Mouse (Mus musculus) right cerebral cortex, postnatal 4 days (tissue): ENCODE measurements around the gene Gcsam.

Experiments used
- DNase-seq: peaks from one replicate; pipeline ENCODE4 v3.0.0-alpha.2; 2022

Gene Gcsam

DNA sequence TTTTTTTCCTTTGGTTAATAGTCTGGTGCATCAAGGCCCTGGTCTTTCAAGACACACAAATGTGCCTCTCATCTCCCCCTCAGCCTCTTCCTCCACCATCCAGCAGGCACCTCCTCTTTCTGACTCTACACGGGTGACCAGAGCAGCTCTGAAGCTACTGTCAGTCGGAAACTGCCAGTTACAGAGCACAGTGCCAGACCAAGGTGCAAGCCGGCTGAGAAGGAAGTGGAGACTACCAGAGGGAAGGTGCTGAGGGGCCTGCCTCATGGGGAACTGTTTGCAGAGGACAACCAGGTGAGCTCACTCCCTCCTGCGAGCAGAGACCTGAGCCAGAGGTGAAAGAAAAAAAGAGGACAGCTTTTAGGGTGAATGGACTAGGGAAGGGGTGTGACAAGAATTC lies at the start of gene Gcsam:
Gene Gcsam (plus strand): TSS at position 114 of the 400 bp plus-strand sequence.
- DNase-seq: no peak

DNA sequence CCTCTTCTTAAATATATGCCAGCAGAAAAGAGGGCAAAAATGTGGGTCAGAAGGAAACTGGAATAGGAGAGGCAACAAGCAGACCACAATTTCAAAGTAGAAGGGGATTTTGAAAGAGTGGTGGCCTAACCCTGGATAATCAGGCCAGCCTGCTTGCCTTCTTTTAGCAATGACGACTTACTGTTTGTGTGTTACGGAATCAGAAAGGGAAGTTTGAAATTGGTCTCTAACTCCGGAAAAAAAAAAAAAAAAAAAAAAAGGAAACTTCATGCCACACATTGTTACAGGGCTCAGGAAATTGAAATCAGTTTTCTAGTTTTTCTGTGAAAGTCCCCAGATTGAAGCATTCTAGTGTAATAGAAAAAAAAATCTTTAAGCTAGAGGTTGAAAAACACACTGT lies 48.4 kb upstream of the Gcsam start:
- DNase-seq: no peak

DNA sequence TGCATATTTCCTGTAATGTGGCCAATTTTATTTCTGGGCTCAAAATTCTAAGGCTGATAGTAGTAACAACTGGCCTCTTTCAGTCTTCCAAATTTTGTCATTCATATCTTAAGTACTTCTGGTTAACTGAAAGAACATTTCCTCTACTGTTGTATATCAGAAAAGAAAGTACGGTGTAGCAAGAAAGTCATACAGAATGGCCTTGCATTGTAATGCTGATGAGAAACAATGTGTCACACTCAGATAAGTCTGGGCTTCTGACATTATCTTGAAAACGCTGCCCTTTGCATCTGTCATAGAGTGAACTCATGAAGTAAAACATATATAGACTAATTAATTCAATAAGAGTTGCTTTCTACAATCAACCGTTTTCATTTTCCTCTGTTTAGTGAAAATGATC lies 37.9 kb upstream of the Gcsam start:
- no peak for DNase-seq

- DNase-seq: no peak
These were observed 30.3 kb upstream of the Gcsam start for GRCm38 (mm10) chr16:45579883-45580282.

DNA sequence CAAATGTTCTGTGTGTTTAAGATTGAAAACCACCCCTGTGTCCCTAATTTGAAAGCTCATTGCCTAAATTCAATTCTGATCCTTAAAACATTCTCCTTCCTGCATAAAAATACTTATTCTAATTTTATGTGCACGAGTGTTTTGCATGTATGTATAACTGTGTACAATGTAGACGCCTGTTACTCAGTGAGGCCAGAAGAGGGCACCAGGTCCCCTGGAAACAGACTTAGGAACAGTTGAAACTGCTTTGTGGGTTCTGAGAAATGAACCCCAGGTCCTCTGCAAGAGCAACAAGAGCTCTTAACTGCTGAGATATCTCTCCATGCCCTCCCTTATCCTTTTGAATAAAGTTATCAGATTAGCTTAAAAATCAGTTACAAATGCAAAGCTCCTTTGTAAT lies 27.7 kb upstream of the Gcsam start:
- peak; percentile 20 for DNase-seq

DNA sequence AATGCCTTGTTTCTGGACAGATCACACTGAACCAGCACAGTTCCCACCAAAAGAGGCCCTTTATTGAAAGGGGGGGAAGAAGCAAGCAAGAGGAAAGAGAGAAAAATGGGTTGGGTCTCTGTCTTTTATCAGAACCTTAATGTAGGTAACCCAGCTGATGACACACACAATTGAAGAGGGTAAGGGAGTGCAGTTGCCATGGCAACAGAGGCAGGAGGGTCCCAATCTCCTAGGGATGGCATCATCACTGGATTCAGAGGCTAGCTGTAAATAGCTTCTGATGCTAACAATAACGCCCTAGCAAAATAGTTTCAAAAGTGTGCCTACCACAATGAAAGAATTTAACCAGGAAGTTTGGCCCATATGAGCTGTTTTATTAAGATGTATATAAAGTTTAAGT lies 16.5 kb upstream of the Gcsam start:
- DNase-seq: no peak

- DNase-seq: no peak
These were observed 14.7 kb upstream of the Gcsam start for GRCm38 (mm10) chr16:45595494-45595893.

DNA sequence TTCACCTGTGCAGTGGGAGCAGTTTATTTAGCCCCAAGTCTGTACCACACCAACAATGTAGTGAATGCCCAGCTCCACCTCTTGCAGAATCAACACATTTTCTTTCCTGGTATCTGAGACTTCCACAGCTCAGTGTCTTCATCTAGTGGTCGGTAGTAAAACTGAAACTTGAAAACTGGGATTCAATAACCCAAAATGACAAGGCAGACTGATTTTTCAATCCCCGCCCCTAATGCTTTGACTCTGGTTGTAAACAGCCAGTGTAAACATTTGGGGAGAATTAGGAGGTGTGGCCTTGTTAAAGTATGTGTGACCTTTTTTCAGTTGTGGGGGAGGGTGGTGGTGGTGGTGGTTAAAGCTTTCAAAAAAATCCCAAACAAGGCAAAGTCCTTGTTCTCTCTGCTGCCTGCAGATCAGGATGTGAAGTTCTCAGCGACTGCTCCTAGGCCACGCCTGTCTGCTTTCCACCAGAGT lies 1.7 kb upstream of the Gcsam start:
- no peak for DNase-seq

DNA sequence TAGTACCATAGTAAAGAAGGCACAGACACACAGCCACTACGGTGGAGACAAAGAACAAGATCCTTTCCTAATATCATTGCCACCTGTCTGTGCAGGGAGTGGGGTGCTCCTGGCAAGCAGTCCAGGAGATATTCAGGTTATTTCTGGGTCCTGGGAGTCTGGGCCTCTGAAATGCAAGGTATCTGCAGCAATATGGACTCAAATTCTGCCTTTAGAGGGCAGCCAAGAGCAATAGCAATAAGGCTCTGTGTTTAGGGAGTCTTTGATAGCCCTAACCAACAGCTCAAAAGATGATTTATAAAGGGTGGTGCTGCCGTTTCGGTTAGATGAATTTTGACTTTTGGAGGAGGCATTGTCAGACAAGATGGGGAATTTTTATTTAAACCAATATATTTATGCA lies 880 bp upstream of the Gcsam start:
- DNase-seq: no peak

DNA sequence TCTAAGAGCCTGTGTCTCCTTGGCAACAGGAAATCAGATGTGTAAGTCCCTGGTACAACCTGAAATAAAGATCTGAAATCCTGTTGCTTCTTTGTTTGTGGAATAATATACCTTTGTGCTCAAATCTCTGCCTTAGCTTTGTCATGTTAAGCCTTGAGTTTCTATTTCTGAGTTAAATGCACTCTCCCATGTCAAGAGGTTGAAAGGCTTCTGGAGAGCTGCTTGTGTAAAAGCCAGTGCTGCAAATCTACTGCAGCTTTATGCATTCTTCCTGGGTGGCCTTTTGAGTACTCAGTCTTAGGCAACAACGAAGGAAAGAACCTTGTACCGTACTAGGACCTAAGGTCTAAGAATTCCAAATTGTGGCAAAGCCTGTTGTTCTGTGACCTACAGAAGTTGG lies 3.1 kb downstream of the Gcsam start:
- no peak for DNase-seq

GRCm38 (mm10) chr16:45615944-45616343 lies 5.8 kb downstream of the Gcsam start:
- no peak for DNase-seq

DNA sequence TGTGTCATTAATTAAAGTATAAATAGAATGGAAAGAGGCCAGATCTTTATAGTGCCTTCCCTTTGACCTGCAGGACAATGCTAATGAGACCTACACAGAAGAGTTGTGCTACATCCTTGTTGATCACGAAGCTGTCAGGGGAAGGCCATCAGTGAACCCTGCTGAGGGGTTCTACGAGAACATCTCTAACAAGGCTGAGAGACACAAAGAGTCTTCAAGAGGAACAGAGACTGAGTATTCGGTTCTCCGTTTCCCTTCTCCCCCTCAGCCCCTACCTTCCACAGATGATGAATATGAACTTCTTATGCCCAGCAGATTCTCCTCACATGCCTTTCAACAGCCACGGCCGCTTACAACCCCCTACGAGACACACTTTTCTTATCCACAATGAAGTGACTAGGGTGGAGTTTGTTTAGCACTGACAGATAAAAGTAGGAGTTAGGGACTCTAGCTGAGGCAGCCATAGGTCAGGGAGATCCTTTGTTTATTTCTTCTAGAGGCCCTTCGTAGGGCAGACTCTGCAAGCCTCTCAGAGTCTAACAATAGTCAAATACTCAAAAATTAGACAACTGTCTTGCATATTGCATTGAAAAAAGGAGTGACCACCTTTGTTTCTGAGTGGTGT lies 9.7 kb downstream of the Gcsam start:
- no peak for DNase-seq

- DNase-seq: no peak
These were observed 13.1 kb downstream of the Gcsam start for GRCm38 (mm10) chr16:45623230-45623629.

GRCm38 (mm10) chr16:45624791-45625190 lies 14.6 kb downstream of the Gcsam start:
- DNase-seq: no peak

DNA sequence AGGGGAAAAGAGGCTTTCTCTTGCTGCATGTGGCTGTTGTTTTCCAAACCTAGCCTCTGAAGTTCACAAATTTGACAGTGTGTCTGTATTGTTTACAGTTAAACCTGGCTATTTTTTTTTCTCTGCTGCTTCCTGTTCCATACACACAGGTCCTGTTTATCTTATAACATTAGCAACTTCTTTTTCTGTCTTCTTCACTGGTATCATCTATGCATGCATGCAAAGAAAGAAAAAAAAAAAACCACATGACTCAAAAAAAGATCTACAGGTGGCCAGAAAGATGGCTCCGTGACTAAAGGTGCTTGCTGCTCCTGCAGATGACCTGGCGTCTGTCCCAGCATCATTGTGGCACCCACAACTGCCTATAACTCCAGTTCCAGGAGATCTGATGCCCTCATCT lies 15.2 kb downstream of the Gcsam start:
- no peak for DNase-seq

DNA sequence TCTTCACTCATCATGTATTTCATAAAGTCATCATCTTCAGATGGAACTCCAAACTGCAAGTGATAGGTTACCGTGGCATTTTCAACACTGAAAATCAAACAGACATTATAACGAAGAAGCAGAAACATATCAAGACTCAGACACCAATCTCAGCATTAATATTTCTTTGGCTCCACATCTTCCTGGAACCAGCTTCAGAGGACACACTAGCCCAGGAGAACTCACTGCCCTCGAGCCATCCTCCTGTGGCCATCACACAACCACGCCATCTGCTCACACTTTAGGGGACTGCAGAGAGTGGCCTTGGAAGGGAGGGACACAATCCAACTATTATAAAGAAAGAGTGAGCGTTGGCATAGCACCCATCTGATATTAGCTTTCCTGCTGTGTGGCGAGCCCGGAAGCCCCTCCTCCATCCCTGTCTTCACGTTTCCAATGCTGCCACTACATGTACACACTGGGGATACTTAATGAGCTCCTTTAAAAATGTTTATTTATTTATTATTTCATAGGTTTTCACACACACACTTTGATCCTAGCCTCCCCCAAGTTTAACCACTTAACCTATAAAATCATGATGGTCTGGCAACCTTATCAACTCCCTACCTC lies 19.4 kb downstream of the Gcsam start:
- DNase-seq: no peak

- peak; percentile 61 for DNase-seq
These were observed 20.3 kb downstream of the Gcsam start for GRCm38 (mm10) chr16:45630347-45630960.

DNA sequence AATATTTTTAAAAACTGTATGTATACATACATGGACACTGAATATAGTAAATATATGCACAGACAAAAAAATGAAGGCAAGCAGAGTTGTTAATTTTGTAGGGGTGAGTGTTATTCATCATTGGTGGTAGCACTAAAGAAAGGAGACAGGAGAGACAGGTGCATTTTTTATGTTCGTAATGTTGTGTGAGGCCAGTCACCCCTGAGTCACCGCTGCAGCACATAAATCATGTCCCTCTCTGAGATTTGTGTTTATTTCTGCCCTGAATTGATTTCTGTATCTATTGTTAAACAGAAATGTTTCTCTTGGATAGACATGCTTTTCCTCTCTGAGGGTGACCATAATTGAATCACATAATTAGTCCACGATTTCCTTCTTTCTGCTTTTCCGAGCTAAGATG lies 22.2 kb downstream of the Gcsam start:
- DNase-seq: no peak

DNA sequence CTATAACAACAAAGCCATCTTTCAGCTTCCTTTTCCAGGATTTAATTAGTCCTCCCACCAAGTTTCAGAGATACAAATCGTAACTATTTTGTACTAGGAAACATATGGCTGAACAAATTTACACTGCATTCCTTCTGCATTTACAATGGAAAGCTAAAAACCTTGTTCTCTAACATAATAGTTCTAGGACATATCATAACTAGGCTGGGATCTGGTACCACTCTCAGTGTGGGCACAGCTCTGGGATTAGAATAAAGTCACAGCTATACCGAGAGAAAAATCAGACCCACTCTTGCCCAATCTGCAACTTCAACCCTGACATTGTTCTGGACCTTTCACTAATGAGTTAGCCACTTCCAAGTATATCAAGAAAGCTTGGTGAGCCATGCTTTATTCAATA lies 25.6 kb downstream of the Gcsam start:
- DNase-seq: no peak

DNA sequence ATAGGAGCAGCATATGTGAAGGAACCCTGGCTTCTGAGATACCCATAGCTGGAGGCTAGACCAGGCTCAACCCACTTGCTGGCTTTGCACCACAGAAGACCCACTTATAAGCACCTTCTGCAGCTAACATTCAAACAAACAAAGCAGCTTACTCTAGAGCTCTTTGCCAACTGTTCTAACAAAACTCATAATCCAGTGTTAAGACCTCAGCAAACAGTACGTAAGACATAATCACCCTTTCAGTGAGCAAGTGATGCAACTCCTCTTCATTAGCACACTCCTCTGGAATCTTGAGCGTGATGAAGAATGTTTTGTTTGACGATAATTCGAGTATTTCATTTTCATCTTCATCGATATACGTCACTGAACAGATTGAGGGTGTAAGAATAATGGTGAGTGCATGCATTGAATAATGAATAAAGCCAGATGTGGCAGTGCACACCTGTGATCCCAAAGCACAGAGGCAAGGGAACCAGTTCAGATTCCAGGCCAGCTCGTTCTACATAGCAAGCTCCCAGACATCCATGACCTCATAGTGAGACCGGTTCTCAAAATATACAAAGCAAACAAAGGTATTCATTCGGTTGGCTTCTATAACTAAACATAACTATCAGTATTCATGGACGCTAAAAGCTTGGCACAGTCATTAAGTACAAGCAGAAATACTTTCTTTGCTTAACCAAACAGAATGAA lies 30.0 kb downstream of the Gcsam start:
- DNase-seq: no peak

DNA sequence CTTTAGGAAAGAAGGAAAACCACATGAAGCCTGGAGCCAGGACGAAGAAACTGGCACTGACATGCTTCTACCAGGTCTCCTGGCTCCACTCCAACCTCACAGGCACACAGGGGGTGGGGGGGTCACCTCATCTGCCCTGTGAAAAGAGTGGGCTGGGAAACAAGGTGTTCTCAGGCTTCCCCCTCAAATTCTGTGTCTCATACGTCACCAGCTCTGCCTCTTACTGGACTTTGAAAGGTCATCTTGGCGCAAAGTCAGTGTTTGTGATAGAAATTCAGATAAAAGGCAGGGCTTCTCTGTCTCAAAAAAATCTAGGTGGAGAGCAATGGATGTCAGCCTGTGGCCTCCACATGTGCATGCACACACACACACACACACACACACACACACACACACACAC lies 31.1 kb downstream of the Gcsam start:
- no peak for DNase-seq

GRCm38 (mm10) chr16:45643944-45644343 lies 33.8 kb downstream of the Gcsam start:
- DNase-seq: no peak

DNA sequence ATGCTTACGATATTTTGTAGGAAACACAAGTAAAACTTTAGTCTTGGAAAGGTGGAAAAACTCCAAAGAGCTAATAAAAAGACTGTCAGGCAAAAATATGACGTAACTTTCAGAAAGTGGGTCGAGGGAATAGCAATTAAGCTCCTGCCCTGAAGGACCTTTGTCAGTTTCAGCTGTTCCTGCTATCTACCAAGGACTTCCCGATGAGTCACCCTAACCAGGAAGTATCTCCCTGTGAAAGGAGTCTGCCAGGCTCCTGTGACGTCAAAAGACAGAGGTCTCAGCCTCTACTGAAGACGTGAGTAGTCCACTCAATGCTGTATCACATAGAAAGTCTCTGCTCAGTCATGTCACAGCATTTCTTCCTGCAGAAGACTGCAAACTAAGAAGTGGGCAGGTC lies 34.2 kb downstream of the Gcsam start:
- DNase-seq: no peak

DNA sequence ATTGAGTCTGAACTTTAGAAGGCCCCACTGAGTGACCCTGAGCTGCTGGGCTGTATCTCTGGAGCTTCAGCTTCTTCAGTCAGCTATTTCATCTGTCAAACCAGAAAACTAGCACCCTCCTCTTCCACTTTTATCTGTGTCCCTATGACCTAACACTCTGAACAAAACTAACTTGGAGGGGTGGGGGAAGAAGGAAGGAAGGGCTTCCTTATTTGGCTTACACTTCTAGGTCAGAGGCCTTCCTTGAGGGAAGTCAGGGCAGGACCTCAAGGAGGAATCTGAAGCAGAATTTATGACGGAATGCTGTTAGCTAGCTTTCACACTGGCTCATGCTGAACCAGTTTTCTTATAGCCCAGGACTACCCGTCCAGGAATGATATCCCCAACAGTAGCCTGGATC lies 41.3 kb downstream of the Gcsam start:
- DNase-seq: no peak
